Mouse (Mus musculus): ENCODE data around the gene Btrc. TPM values are rescaled to one million over a fixed set of nuclear protein-coding genes. Genes with fewer than 3 reads are reported as not detected.
"Not testable (repeated sequence)": the region's sequence is repeated elsewhere in the genome, so short reads cannot be mapped to it uniquely, and the experiment has no call there.

The Btrc gene
- polyA plus RNA-seq, 1 experiment from 2014 or later, result 15.0 TPM

GRCm38 (mm10) chr19:45338182-45338581 lies 25.4 kb upstream of the Btrc start:
- no peaks in the 10 kb centered on the region for H3K9me3 ChIP-seq (ENCODE audit: control insufficient read depth, low read length)
- WGBS, result 41% methylated on average over 10 of the region's 10 CpGs
- ATAC-seq (ENCODE audit: low FRiP score, low TSS enrichment) (no peak), DNase-seq (ENCODE audit: low spot score) (no peak)
- H3K36me3 ChIP-seq (ENCODE audit: control insufficient read depth, insufficient read depth, low read length), result no peaks in the 10 kb centered on the region
- no peak overlapping the region for H3K4me3 ChIP-seq (ENCODE audit: low read depth, low read length)
- H3K4me2 ChIP-seq (replicated peaks; ENCODE audit: low read depth), result no peak overlapping the region
- H3K9ac ChIP-seq (ENCODE audit: low read length), result no peak overlapping the region
- no peaks in the 10 kb centered on the region for H3K27me3 ChIP-seq (ENCODE audit: control insufficient read depth, insufficient read depth, low read length)
- no peaks in the 10 kb centered on the region for H3K4me1 ChIP-seq (replicated peaks; ENCODE audit: control insufficient read depth, insufficient read depth)
- no peak overlapping the region for H3K27ac ChIP-seq (replicated peaks)
- TF ChIP-seq EP300 (optimal IDR thresholded peaks at IDR 0.05), result no peak
- TF ChIP-seq CTCF (IDR thresholded peaks at IDR 0.05; ENCODE audit: low read depth), result no peak

- WGBS, result 65% methylated on average over 5 of the region's 5 CpGs
- H3K4me1 ChIP-seq (replicated peaks; ENCODE audit: control insufficient read depth, insufficient read depth), result no peaks in the 10 kb centered on the region
- no peak overlapping the region for H3K27ac ChIP-seq (replicated peaks)
- no peak overlapping the region for H3K4me2 ChIP-seq (replicated peaks; ENCODE audit: low read depth)
- H3K27me3 ChIP-seq (ENCODE audit: control insufficient read depth, insufficient read depth, low read length), result no peaks in the 10 kb centered on the region
- no peaks in the 10 kb centered on the region for H3K36me3 ChIP-seq (ENCODE audit: control insufficient read depth, insufficient read depth, low read length)
- TF ChIP-seq CTCF (IDR thresholded peaks at IDR 0.05; ENCODE audit: low read depth) (no peak), EP300 (optimal IDR thresholded peaks at IDR 0.05) (no peak)
- DNase-seq (ENCODE audit: low spot score) (no peak), ATAC-seq (ENCODE audit: low FRiP score, low TSS enrichment) (no peak)
- no peak overlapping the region for H3K9ac ChIP-seq (ENCODE audit: low read length)
- H3K4me3 ChIP-seq (ENCODE audit: low read depth, low read length), result no peak overlapping the region
- H3K9me3 ChIP-seq (ENCODE audit: control insufficient read depth, low read length), result no peaks in the 10 kb centered on the region
Observed at GRCm38 (mm10) chr19:45343941-45344340, 19.6 kb upstream of the Btrc start.

DNA sequence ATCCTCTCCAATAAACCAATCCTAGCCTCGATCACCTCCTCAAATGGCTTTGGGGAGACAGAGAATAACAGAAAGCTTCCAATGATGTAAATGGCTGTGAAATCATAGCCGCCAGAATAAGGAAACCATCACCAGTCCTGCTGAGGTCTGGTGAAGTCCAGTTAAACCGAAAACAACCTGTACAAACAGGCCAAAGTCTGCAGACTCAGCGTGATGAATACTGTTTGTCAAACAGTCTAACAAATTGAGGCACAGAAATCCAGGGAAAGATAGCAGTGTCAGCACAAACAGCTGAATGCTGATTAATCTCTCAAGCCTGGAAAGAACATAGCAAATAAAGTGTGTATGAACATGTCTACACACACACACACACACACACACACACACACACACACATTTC lies 15.3 kb upstream of the Btrc start:
- ATAC-seq (ENCODE audit: low FRiP score, low TSS enrichment), result peak; percentile 56; the same call in 1 of the 2 replicates
- H3K9ac ChIP-seq (ENCODE audit: low read length), result no peak overlapping the region
- no peak overlapping the region for H3K27ac ChIP-seq (replicated peaks)
- 21% methylated on average over 4 of the region's 4 CpGs for WGBS
- no peak overlapping the region for H3K4me2 ChIP-seq (replicated peaks; ENCODE audit: low read depth)
- no peak overlapping the region for H3K4me3 ChIP-seq (ENCODE audit: low read depth, low read length)
- H3K36me3 ChIP-seq (ENCODE audit: control insufficient read depth, insufficient read depth, low read length), result no peaks in the 10 kb centered on the region
- H3K4me1 ChIP-seq (replicated peaks; ENCODE audit: control insufficient read depth, insufficient read depth), result no peaks in the 10 kb centered on the region
- H3K9me3 ChIP-seq (ENCODE audit: control insufficient read depth, low read length), result no peaks in the 10 kb centered on the region
- H3K27me3 ChIP-seq (ENCODE audit: control insufficient read depth, insufficient read depth, low read length), result no peaks in the 10 kb centered on the region
- DNase-seq (ENCODE audit: low spot score), result no peak
- TF ChIP-seq CTCF (IDR thresholded peaks at IDR 0.05; ENCODE audit: low read depth) (no peak), EP300 (optimal IDR thresholded peaks at IDR 0.05) (no peak)

- no peak overlapping the region for H3K27ac ChIP-seq (replicated peaks)
- DNase-seq (ENCODE audit: low spot score), result no peak
- H3K9me3 ChIP-seq (ENCODE audit: control insufficient read depth, low read length), result no peaks in the 10 kb centered on the region
- H3K4me3 ChIP-seq (ENCODE audit: low read depth, low read length), result no peak overlapping the region
- ATAC-seq (ENCODE audit: low FRiP score, low TSS enrichment), result no peak
- no peaks in the 10 kb centered on the region for H3K36me3 ChIP-seq (ENCODE audit: control insufficient read depth, insufficient read depth, low read length)
- H3K4me2 ChIP-seq (replicated peaks; ENCODE audit: low read depth), result no peak overlapping the region
- no peak overlapping the region for H3K9ac ChIP-seq (ENCODE audit: low read length)
- TF ChIP-seq CTCF (IDR thresholded peaks at IDR 0.05; ENCODE audit: low read depth) (no peak), EP300 (optimal IDR thresholded peaks at IDR 0.05) (no peak)
- 51% methylated on average over 12 of the region's 12 CpGs for WGBS
- no peaks in the 10 kb centered on the region for H3K27me3 ChIP-seq (ENCODE audit: control insufficient read depth, insufficient read depth, low read length)
- H3K4me1 ChIP-seq (replicated peaks; ENCODE audit: control insufficient read depth, insufficient read depth), result no peaks in the 10 kb centered on the region
Observed at GRCm38 (mm10) chr19:45350456-45350855, 13.1 kb upstream of the Btrc start.

- H3K4me3 ChIP-seq (ENCODE audit: low read depth, low read length); H3K9ac ChIP-seq (ENCODE audit: low read length); H3K4me1 ChIP-seq (replicated peaks; ENCODE audit: control insufficient read depth, insufficient read depth); H3K36me3 ChIP-seq (ENCODE audit: control insufficient read depth, insufficient read depth, low read length); ATAC-seq (ENCODE audit: low FRiP score, low TSS enrichment); DNase-seq (ENCODE audit: low spot score); H3K4me2 ChIP-seq (replicated peaks; ENCODE audit: low read depth); H3K9me3 ChIP-seq (ENCODE audit: control insufficient read depth, low read length); H3K27me3 ChIP-seq (ENCODE audit: control insufficient read depth, insufficient read depth, low read length); H3K27ac ChIP-seq (replicated peaks): not testable (repeated sequence)
- WGBS, result 85% methylated on average over 7 of the region's 7 CpGs
Observed at GRCm38 (mm10) chr19:45352706-45353105, 10.8 kb upstream of the Btrc start.

GRCm38 (mm10) chr19:45355678-45356077 lies 7.9 kb upstream of the Btrc start:
- H3K27me3 ChIP-seq (ENCODE audit: control insufficient read depth, insufficient read depth, low read length), result no peaks in the 10 kb centered on the region
- 73% methylated on average over 6 of the region's 6 CpGs for WGBS
- H3K4me3 ChIP-seq (ENCODE audit: low read depth, low read length), result no peak overlapping the region
- H3K9ac ChIP-seq (ENCODE audit: low read length), result no peak overlapping the region
- no peak overlapping the region for H3K27ac ChIP-seq (replicated peaks)
- TF ChIP-seq EP300 (optimal IDR thresholded peaks at IDR 0.05), result no peak
- TF ChIP-seq CTCF (IDR thresholded peaks at IDR 0.05; ENCODE audit: low read depth), result no peak
- no peak for DNase-seq (ENCODE audit: low spot score)
- H3K36me3 ChIP-seq (ENCODE audit: control insufficient read depth, insufficient read depth, low read length), result no peaks in the 10 kb centered on the region
- H3K9me3 ChIP-seq (ENCODE audit: control insufficient read depth, low read length), result no peaks in the 10 kb centered on the region
- H3K4me2 ChIP-seq (replicated peaks; ENCODE audit: low read depth), result no peak overlapping the region
- ATAC-seq (ENCODE audit: low FRiP score, low TSS enrichment), result no peak
- H3K4me1 ChIP-seq (replicated peaks; ENCODE audit: control insufficient read depth, insufficient read depth), result no peaks in the 10 kb centered on the region

GRCm38 (mm10) chr19:45356868-45357267 lies 6.7 kb upstream of the Btrc start:
- ATAC-seq (ENCODE audit: low FRiP score, low TSS enrichment); H3K9me3 ChIP-seq (ENCODE audit: control insufficient read depth, low read length); H3K4me3 ChIP-seq (ENCODE audit: low read depth, low read length); H3K4me1 ChIP-seq (replicated peaks; ENCODE audit: control insufficient read depth, insufficient read depth); DNase-seq (ENCODE audit: low spot score); H3K4me2 ChIP-seq (replicated peaks; ENCODE audit: low read depth); H3K9ac ChIP-seq (ENCODE audit: low read length); H3K36me3 ChIP-seq (ENCODE audit: control insufficient read depth, insufficient read depth, low read length); H3K27ac ChIP-seq (replicated peaks); H3K27me3 ChIP-seq (ENCODE audit: control insufficient read depth, insufficient read depth, low read length): not testable (repeated sequence)
- WGBS, result 65% methylated on average over 6 of the region's 6 CpGs
